Mouse (Mus musculus) heart, embryonic 11.5 days (tissue): ENCODE data around the gene Fam47c. TPM values are rescaled to one million over a fixed set of nuclear protein-coding genes. Genes with fewer than 3 reads are reported as not detected.

Experiments used
- ATAC-seq: fragments of 200-750 bp; cut with Nextera tagmentation; replicated peaks from 2 replicates; pipeline ENCODE4 v1.8.0; 2017; ENCODE audit warnings: moderate library complexity; ENCODE audit not compliant: insufficient number of reproducible peaks, low FRiP score, low TSS enrichment
- H3K27ac ChIP-seq: fragments of 300-500 bp; sonication (generic); 2 replicates; pipeline ENCODE4 v1.5.1; 2014; ENCODE audit warnings: mild to moderate bottlenecking, low read depth, low read length
- H3K27me3 ChIP-seq: fragments of 300-500 bp; sonication (generic); 2 replicates; pipeline ENCODE4 v1.6.1; 2014; ENCODE audit warnings: mild to moderate bottlenecking, low read length, mixed read lengths; ENCODE audit not compliant: control insufficient read depth, insufficient read depth
- H3K36me3 ChIP-seq: fragments of 300-500 bp; sonication (generic); 2 replicates; pipeline ENCODE4 v1.6.1; 2014; ENCODE audit warnings: mild to moderate bottlenecking, low read length, moderate library complexity, mixed read lengths; ENCODE audit not compliant: control insufficient read depth, insufficient read depth
- H3K4me1 ChIP-seq: fragments of 300-500 bp; sonication (generic); 2 replicates; pipeline ENCODE4 v1.6.1; 2014; ENCODE audit warnings: low read length; ENCODE audit not compliant: control insufficient read depth, insufficient read depth
- H3K4me2 ChIP-seq: fragments of 300-500 bp; sonication (generic); 2 replicates; pipeline ENCODE4 v1.6.1; 2014; ENCODE audit warnings: mild to moderate bottlenecking, moderate library complexity
- H3K4me3 ChIP-seq: fragments of 300-500 bp; sonication (generic); 2 replicates; pipeline ENCODE4 v1.5.1; 2014; ENCODE audit warnings: low read depth, low read length
- H3K9ac ChIP-seq: fragments of 300-500 bp; sonication (generic); 2 replicates; pipeline ENCODE4 v1.6.1; 2014; ENCODE audit warnings: mild to moderate bottlenecking, low read depth, low read length, moderate library complexity
- H3K9me3 ChIP-seq: fragments of 300-500 bp; sonication (generic); replicated peaks from 2 replicates; pipeline ENCODE4 v1.6.1; 2016; ENCODE audit warnings: low read length; ENCODE audit not compliant: control insufficient read depth
- WGBS: fragments of 180-500 bp; shearing (Covaris S2); extraction: QIAGEN DNeasy Blood & Tissue Kit; methylation state at CpG from one replicate; pipeline ENCODE4 v1.1.7; 2014; ENCODE audit not compliant: insufficient replicate concordance; 5-methylcytosine and 5-hydroxymethylcytosine counted together
- polyA plus RNA-seq: library from polyadenylated mRNA; unstranded; fragments of >200 nt; fragmentation: Nextera tagmentation; extraction: Ambion mirVana; gene quantifications from 2 replicates; pipeline ENCODE4 v1.2.1, GENCODE M21; 2014

The Fam47c gene
- polyA plus RNA-seq = not detected in 2 replicates

DNA sequence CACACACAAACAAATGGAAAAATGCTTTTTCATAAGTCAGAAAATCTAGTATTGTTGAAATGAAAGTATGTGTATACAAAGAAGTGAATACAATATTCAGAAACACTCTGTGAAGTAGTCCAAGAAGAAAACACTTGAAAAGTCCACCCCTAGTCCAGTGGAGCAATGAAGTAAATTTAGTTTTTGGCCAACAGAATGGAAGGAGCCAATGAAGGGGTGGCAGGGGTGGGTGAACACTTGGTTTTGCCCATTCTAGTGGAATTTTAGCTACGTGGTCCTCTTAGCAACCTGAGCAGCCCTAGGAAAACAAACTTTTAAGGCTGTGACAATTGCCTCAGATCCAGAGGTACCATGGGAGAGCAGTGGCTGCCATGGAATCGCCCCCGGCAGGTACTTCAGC, at the start of gene Fam47c:
Gene Fam47c (plus strand): TSS at position 301 of the 400 bp plus-strand sequence.
- no peaks in the 10 kb centered on the region for H3K9me3 ChIP-seq
- ATAC-seq = no peak
- H3K4me2 ChIP-seq = no peak within 1 kb of the TSS
- H3K36me3 ChIP-seq = no peaks in the 10 kb centered on the region
- no peak within 1 kb of the TSS for H3K4me3 ChIP-seq
- WGBS = 92% methylated on average over 3 of the region's 3 CpGs
- no peak within 1 kb of the TSS for H3K9ac ChIP-seq
- no peaks in the 10 kb centered on the region for H3K4me1 ChIP-seq
- no peaks in the 10 kb centered on the region for H3K27me3 ChIP-seq
- no peak within 1 kb of the TSS for H3K27ac ChIP-seq

DNA sequence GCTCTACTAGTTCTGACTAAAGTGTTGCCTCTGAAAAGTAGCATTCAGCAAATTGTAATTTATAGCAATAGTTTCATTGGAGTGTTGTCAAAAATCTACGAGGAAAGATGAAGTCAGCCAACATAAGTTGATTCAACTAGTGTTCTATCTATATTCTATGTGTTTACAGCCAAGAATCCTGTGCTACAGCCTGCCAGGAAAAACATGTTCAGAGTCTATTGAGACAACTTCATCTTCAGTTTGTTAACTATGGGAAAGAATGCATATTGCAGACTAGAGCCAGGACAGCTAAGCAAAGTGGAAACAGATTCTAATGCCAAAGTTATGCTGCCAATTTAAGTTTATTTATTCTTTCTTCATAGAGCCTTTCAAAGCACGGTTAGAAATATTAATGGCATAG, 31.8 kb downstream of the Fam47c start:
- Histone ChIP-seq H3K36me3 (no peaks in the 10 kb centered on the region), H3K4me2 (no peak overlapping the region), H3K27me3 (no peaks in the 10 kb centered on the region), H3K4me3 (no peak overlapping the region), H3K4me1 (no peaks in the 10 kb centered on the region), H3K9me3 (no peaks in the 10 kb centered on the region), H3K9ac (no peak overlapping the region), H3K27ac (no peak overlapping the region)
- 61% methylated on average over 2 of the region's 2 CpGs for WGBS
- no peak for ATAC-seq

DNA sequence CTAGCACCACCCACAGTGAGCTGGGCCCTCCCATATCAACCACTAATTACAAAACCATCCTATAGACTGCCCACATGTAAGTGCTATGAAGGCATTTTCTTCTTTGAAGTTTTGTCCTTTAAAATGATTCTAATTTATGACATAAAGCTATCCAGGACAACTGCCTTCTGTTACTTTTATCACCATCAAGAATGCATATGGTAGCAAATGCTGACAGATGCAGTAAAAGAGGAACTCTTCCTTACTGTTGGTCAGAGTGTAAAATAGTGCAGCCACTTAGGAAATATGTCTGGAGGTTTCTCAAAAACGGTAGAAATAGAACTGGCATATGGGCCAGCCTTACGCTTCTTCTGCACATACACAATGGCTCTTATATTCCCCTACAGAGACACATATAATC, 39.5 kb downstream of the Fam47c start:
- WGBS = 71% methylated on average over 2 of the region's 2 CpGs
- H3K9ac ChIP-seq = no peak overlapping the region
- H3K4me3 ChIP-seq = no peak overlapping the region
- H3K9me3 ChIP-seq = 0 out of 2 replicates have a peak, but pooled peaks cover 2% of the 10 kb centered on the region
- H3K27ac ChIP-seq = no peak overlapping the region
- no peaks in the 10 kb centered on the region for H3K27me3 ChIP-seq
- ATAC-seq = no peak
- no peaks in the 10 kb centered on the region for H3K4me1 ChIP-seq
- H3K4me2 ChIP-seq = no peak overlapping the region
- no peaks in the 10 kb centered on the region for H3K36me3 ChIP-seq

Other genes starting within 250 kb of the Fam47c start
- 6.1 and 6.7 TPM in 2 replicates for gene Prrg1, start 153.9 kb upstream of the Fam47c start, polyA plus RNA-seq